Mouse (Mus musculus) left cerebral cortex, postnatal 10 days (tissue): ENCODE results near the gene Tomm40. TPM values are rescaled to one million over a fixed set of nuclear protein-coding genes. Genes with fewer than 3 reads are reported as not detected.
"Not testable (repeated sequence)": the region's sequence is repeated elsewhere in the genome, so short reads cannot be mapped to it uniquely, and the experiment has no call there.

ENCODE experiments used
- DNase-seq, 2 experiments: peaks; one replicate each; pipeline ENCODE4 v3.0.0; 2021 to 2022; ENCODE audit warnings: low spot score in 2 of 2, mixed read lengths in 1 of 2; ENCODE audit errors: extremely low spot score in 1 of 2
- intact Hi-C: fragments of 180-260 bp; cut with DNase I; formaldehyde crosslinking; loops from one replicate; pipeline ENCODE4 v1.15.1; 2025
- total RNA-seq, 2 experiments: library from RNA; stranded (reverse); gene quantifications; 2 replicates each; pipeline ENCODE4 v1.2.3; 2021

The Tomm40 gene
- total RNA-seq, 2 experiments from 2014 or later: 114 to 118 TPM

DNA sequence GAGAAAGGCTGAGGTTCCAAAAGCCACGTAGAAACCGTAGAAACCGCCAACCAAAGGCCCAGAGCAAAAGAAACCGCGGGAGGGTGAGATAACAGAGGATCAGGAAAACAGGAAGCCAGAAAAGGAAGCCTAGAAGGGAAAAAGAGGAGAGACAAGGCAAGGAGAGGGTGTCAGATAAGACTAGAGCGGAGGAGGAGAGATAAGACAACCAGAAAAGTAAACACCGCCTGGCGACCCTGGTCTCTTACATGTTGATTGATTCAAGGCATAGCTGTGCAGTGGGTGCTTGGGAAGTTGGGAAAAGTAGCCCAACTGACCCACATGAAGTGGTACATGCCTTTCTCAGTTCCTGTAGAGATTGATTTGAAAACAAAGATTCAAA, 20.0 kb downstream of the Tomm40 start:
- DNase-seq: no peak
- intact Hi-C loops: no loop called here

DNA sequence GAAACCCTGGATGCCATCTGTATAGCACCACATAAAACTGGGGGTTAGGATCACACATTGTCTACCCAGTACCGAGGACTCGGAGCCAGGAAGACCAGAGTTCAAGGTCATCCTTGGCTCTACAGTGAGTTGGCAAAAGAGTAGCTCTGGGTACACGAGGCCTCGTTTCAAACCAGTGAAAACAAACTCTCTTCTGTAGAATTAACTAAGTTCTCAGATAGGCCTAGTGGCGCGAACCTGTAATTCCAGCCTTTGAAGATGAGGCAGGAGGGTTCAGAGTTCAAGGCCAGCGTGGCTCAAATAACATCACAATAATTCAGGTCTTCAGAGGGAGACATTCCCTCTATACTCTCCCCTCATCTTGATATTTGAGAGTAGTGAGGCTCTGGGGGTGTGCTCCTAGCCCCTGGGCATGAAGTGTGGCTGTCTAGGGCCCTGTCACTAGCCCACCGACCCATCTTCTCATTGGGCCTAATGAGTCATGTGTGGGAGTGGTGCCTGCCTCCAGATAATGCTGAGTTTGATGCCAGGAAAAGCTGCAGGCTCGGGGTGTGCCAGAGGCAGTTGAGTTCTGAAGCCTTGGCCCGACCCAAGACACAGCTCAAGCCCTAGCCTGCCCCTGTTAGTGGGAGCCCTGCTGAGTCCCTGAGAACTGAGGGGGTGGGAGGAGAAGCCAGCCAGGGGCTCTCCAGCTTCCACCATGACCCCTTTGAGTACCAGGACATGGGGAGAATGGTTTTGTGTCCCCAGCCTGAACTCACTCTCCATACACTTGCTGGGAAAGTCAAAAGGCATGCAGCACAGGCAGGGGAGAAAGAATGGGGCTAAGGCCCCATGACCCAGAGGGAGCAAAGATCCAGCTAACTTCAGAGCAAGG, 20.7 kb downstream of the Tomm40 start:
- no peak for DNase-seq
- intact Hi-C loops: no loop called here

- DNase-seq: peak in 1 of 2 experiments; percentile 84
- intact Hi-C loops: no loop called here
Measured at GRCm38 (mm10) chr7:19693421-19693820, 21.8 kb downstream of the Tomm40 start.

- intact Hi-C loops: no loop called here
Measured at GRCm38 (mm10) chr7:19691873-19692865, 23.1 kb downstream of the Tomm40 start, which contains the start of gene Apoc1. Apoc1 (minus strand) TSS chr7:19692660.

DNA sequence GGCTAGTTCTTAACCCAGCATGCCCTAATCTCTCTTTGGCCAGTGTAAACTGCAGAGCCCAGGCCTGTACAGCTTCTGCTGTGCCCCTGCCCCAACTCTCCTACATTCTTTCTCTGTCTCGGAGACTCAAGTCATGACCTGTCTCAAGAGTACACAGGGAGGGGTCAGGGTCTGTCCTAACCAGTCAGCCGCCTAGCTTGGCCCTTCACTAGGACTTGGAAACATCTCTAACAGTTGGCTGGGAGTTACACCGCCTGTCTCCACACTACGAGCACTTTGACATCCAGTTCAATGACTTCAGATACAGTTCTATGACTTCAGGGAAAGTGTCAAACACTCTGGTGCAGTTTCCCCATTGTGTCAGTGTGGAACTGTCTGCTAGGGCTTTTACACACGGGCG, 23.8 kb downstream of the Tomm40 start:
- DNase-seq: no peak
- intact Hi-C loops: no loop called here

More at GRCm38 (mm10) chr7:19691873-19692865, 23.1 kb downstream of the Tomm40 start, which contains the start of gene Apoc1:
- DNase-seq: no peak

DNA sequence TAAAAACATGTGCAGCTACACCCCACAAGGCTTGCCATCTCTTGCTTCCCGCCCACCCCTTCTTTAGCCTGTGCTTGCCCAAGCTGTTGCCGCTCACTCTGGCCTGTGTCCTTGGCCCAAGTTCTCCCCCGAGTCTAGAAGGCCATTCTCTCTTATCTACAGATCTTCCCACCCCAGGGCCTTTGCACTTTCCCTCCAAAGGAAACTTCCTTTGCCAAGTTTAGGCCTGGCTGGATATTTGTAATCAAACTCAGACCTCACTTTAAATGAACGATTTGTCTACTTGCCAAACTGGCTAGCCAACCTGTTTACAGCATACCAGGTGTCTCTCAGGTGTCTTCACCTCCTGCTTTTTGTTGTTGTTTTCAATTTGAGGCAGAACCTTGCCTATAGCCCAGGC, 24.4 kb downstream of the Tomm40 start:
- DNase-seq: no peak
- intact Hi-C loops: no loop called here

DNA sequence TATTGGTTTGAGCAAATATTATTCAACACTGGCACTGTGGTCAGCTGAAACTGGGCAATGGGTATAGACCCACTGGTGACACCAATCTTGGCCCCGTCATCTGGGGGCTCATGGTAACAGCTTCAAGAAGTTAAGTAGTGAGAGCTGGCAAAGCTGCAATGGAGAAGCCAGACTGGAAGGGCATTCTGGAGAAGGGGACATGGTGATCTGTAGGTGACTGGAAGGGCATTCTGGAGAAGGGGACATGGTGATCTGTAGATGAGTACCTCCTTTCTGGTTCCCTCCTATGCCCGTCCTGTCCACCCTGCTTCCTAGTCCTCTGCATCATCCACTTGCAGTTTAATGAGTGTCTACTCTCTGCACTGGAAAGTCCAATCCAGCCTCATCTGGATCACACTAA, 26.6 kb downstream of the Tomm40 start:
- no peak for DNase-seq
- intact Hi-C loops: no loop called here

- DNase-seq: no peak
- intact Hi-C loops: no loop called here
Measured at GRCm38 (mm10) chr7:19688101-19688500, 27.1 kb downstream of the Tomm40 start.

GRCm38 (mm10) chr7:19686927-19687583, 28.2 kb downstream of the Tomm40 start:
- DNase-seq, intact Hi-C loops: not testable (repeated sequence)

- intact Hi-C loops: no loop called here
- no peak for DNase-seq
Measured at GRCm38 (mm10) chr7:19686521-19686920, 28.7 kb downstream of the Tomm40 start.

- intact Hi-C loops: no loop called here
Measured at GRCm38 (mm10) chr7:19685374-19685773, 29.9 kb downstream of the Tomm40 start.

DNA sequence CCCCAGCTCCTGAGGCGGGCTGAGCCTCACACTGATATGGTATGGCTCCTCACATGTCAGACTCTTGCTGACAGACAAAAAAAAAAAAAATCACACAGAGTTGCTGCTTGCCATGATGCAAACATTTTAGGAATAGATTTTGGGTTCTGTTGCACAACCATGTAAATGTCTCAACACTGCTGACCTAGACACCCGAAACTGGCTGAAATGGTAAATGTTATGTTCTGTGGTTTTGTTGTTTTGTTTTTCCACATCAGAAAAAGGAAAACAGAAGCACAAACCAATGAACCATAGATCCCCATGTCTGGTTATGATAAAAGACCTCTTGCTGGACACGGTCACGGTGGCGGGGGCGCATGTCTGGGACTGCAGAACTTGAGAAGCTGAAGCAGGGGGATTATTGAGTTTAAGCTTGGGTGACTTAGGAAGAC, 31.5 kb downstream of the Tomm40 start:
- no peak for DNase-seq
- intact Hi-C loops: no loop called here

More at GRCm38 (mm10) chr7:19685374-19685773, 29.9 kb downstream of the Tomm40 start:
- no peak for DNase-seq

- intact Hi-C loops: no loop called here
- no peak for DNase-seq
Measured at GRCm38 (mm10) chr7:19682979-19683378, 32.3 kb downstream of the Tomm40 start.

GRCm38 (mm10) chr7:19681202-19681694, 34.0 kb downstream of the Tomm40 start, which contains the start of the genes Gm44805 and Apoc4:
Gm44805 (minus strand) TSS chr7:19681423.
Apoc4 (minus strand) TSS chr7:19681479.
- no peak for DNase-seq
- intact Hi-C loops: no loop called here

DNA sequence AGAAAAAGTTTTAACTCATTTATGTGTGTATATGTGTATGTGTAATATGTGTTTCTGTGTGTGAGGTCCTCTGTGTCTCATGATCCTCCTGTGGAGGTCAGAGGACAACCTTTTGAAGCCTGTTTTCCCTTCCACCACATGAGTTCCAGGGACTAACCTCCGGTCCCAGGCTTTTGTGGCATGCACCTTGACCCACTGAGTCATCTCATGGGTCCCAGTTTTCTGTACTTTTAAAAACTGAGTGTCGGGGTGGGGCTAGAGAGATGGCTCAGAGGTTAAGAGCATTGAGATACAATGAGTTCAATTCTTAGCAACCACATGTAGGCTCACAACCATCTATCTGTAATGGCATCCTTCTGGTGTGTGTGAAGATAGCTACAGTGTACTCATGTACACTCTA, 34.5 kb downstream of the Tomm40 start:
- DNase-seq: no peak
- intact Hi-C loops: no loop called here

DNA sequence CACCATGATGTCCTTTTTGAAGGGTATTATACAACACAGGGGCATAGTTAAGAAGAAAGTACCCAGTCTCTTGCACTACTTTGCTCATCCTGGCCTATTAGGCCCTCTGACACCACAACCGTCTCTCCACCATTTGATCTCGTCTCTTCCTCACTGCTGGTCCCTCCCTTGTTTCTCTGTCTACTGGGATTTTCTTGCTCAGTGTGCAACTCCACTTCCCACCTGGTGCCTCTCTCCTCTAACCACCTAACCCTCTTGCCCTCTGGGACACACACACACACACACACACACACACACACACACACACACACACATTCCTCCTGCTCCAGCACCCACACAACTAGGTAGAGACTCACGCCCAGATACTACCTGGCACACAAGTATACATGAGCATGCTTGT, 36.3 kb downstream of the Tomm40 start:
- intact Hi-C loops: no loop called here
- no peak for DNase-seq

GRCm38 (mm10) chr7:19677872-19678271, 37.4 kb downstream of the Tomm40 start, which contains the start of gene Apoc2:
Apoc2 (minus strand) TSS chr7:19677941.
- intact Hi-C loops: no loop called here
- no peak for DNase-seq

DNA sequence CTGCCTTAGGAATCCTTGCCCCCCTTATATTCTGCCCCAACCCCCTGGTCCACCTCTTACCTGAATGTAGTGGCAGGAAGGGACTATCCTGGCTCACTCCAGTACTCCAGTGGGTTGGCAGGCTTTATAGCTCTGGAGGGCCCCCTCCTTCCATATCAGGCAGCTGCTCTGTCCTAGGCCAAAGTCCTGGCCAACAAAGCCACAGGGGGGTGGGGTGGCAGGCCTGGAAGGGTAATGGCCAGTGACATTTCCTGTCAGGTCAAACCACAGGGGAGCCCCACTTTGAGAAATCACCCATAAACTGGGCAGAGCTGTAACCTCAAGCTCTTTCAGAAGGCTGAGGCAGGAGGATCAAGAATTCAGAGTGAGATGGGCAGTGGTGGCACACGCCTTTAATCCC, 38.6 kb downstream of the Tomm40 start:
- intact Hi-C loops: no loop called here
- no peak for DNase-seq

DNA sequence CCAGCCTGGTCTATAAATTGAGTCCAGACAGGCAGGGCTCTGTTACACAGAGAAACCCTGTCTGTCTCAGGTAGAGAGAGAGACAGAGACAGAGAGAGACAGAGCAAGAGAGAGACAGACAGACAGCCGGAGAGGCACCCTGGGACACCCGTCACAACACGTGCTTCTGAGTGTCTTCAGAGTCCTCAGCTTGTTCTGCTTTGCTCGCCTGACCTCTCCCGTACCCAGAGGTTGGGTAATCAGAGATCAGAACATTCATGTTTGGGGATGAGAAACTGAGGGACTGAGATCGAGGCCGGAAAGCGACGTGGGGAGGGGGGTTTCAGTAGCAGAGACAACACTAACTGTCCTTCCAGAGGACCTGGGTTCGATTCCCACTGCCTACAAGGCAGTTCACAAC, 39.4 kb downstream of the Tomm40 start:
- intact Hi-C loops: no loop called here

More for the DNA sequence above, 39.4 kb downstream of the Tomm40 start:
- no peak for DNase-seq
